Mouse (Mus musculus) heart, embryonic 11.5 days (tissue): ENCODE measurements around the gene Mrpl43. TPM values are rescaled to one million over a fixed set of nuclear protein-coding genes. Genes with fewer than 3 reads are reported as not detected.

Experiments used
- ATAC-seq: fragments of 200-750 bp; cut with Nextera tagmentation; replicated peaks from 2 replicates; pipeline ENCODE4 v1.8.0; 2017; ENCODE audit warnings: moderate library complexity; ENCODE audit not compliant: insufficient number of reproducible peaks, low FRiP score, low TSS enrichment
- H3K27ac ChIP-seq: fragments of 300-500 bp; sonication (generic); 2 replicates; pipeline ENCODE4 v1.5.1; 2014; ENCODE audit warnings: mild to moderate bottlenecking, low read depth, low read length
- H3K27me3 ChIP-seq: fragments of 300-500 bp; sonication (generic); 2 replicates; pipeline ENCODE4 v1.6.1; 2014; ENCODE audit warnings: mild to moderate bottlenecking, low read length, mixed read lengths; ENCODE audit not compliant: control insufficient read depth, insufficient read depth
- H3K36me3 ChIP-seq: fragments of 300-500 bp; sonication (generic); 2 replicates; pipeline ENCODE4 v1.6.1; 2014; ENCODE audit warnings: mild to moderate bottlenecking, low read length, moderate library complexity, mixed read lengths; ENCODE audit not compliant: control insufficient read depth, insufficient read depth
- H3K4me1 ChIP-seq: fragments of 300-500 bp; sonication (generic); 2 replicates; pipeline ENCODE4 v1.6.1; 2014; ENCODE audit warnings: low read length; ENCODE audit not compliant: control insufficient read depth, insufficient read depth
- H3K4me2 ChIP-seq: fragments of 300-500 bp; sonication (generic); 2 replicates; pipeline ENCODE4 v1.6.1; 2014; ENCODE audit warnings: mild to moderate bottlenecking, moderate library complexity
- H3K4me3 ChIP-seq: fragments of 300-500 bp; sonication (generic); 2 replicates; pipeline ENCODE4 v1.5.1; 2014; ENCODE audit warnings: low read depth, low read length
- H3K9ac ChIP-seq: fragments of 300-500 bp; sonication (generic); 2 replicates; pipeline ENCODE4 v1.6.1; 2014; ENCODE audit warnings: mild to moderate bottlenecking, low read depth, low read length, moderate library complexity
- H3K9me3 ChIP-seq: fragments of 300-500 bp; sonication (generic); replicated peaks from 2 replicates; pipeline ENCODE4 v1.6.1; 2016; ENCODE audit warnings: low read length; ENCODE audit not compliant: control insufficient read depth
- WGBS: fragments of 180-500 bp; shearing (Covaris S2); extraction: QIAGEN DNeasy Blood & Tissue Kit; methylation state at CpG from one replicate; pipeline ENCODE4 v1.1.7; 2014; ENCODE audit not compliant: insufficient replicate concordance; 5-methylcytosine and 5-hydroxymethylcytosine counted together
- polyA plus RNA-seq: library from polyadenylated mRNA; unstranded; fragments of >200 nt; fragmentation: Nextera tagmentation; extraction: Ambion mirVana; gene quantifications from 2 replicates; pipeline ENCODE4 v1.2.1, GENCODE M21; 2014

Mrpl43 gene
- polyA plus RNA-seq, 1 experiment from 2014 or later = 63.0 TPM

- no peaks in the 10 kb centered on the region for H3K4me1 ChIP-seq
- H3K4me3 ChIP-seq = no peak overlapping the region
- no peak overlapping the region for H3K4me2 ChIP-seq
- H3K36me3 ChIP-seq = peaks cover 13% of the 10 kb centered on the region
- no peak overlapping the region for H3K9ac ChIP-seq
- no peaks in the 10 kb centered on the region for H3K9me3 ChIP-seq
- no peak overlapping the region for H3K27ac ChIP-seq
- ATAC-seq = no peak
- no peaks in the 10 kb centered on the region for H3K27me3 ChIP-seq
- WGBS = 81% methylated on average over 7 of the region's 7 CpGs
Observed at GRCm38 (mm10) chr19:44982477-44983115, 23.6 kb downstream of the Mrpl43 start.

DNA sequence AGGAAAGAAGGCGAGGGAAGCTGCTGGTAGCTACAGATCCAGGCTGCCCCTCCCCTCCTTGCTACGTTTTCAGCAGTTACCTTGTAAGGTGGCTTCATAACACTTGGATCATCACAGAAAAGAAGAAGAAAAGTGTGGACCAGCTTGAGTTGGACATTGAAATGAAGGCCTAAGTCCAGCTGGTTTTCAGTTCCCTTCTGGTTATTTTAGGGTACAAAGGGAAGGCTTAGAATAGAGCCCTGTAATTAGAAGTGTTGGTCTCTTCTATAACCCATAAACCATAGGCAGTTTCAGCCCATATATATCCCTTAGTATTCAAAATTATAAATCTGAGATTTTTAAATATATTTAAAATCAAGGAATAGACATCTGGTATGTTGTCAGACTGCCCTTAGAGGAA, 25.5 kb downstream of the Mrpl43 start:
- Histone ChIP-seq H3K4me1 (no peaks in the 10 kb centered on the region), H3K4me3 (no peak overlapping the region), H3K27me3 (no peaks in the 10 kb centered on the region), H3K36me3 (peaks cover 29% of the 10 kb centered on the region), H3K9me3 (no peaks in the 10 kb centered on the region), H3K27ac (no peak overlapping the region), H3K9ac (no peak overlapping the region), H3K4me2 (no peak overlapping the region)
- 78% methylated on average over 2 of the region's 2 CpGs for WGBS
- no peak for ATAC-seq

GRCm38 (mm10) chr19:44977148-44977547, 29.1 kb downstream of the Mrpl43 start:
- Histone ChIP-seq H3K4me1 (no peaks in the 10 kb centered on the region), H3K9me3 (no peaks in the 10 kb centered on the region), H3K9ac (no peak overlapping the region), H3K27ac (no peak overlapping the region), H3K4me2 (no peak overlapping the region), H3K4me3 (no peak overlapping the region), H3K36me3 (peaks cover 52% of the 10 kb centered on the region), H3K27me3 (no peaks in the 10 kb centered on the region)
- WGBS = 87% methylated on average over 6 of the region's 6 CpGs
- no peak for ATAC-seq

- Histone ChIP-seq H3K9me3 (no peaks in the 10 kb centered on the region), H3K4me3 (no peak overlapping the region), H3K36me3 (peaks cover 52% of the 10 kb centered on the region), H3K27ac (no peak overlapping the region), H3K9ac (no peak overlapping the region), H3K27me3 (no peaks in the 10 kb centered on the region), H3K4me1 (no peaks in the 10 kb centered on the region), H3K4me2 (no peak overlapping the region)
- no peak for ATAC-seq
- 82% methylated on average over 6 of the region's 6 CpGs for WGBS
Observed at GRCm38 (mm10) chr19:44976636-44977035, 29.6 kb downstream of the Mrpl43 start.

GRCm38 (mm10) chr19:44968329-44968728, 37.9 kb downstream of the Mrpl43 start:
- no peaks in the 10 kb centered on the region for H3K4me1 ChIP-seq
- no peak overlapping the region for H3K4me2 ChIP-seq
- no peak overlapping the region for H3K9ac ChIP-seq
- peaks cover 44% of the 10 kb centered on the region for H3K36me3 ChIP-seq
- no peak for ATAC-seq
- no peak overlapping the region for H3K27ac ChIP-seq
- WGBS = 78% methylated on average over 3 of the region's 3 CpGs
- no peak overlapping the region for H3K4me3 ChIP-seq
- H3K27me3 ChIP-seq = no peaks in the 10 kb centered on the region
- no peaks in the 10 kb centered on the region for H3K9me3 ChIP-seq

- Histone ChIP-seq H3K9me3 (no peaks in the 10 kb centered on the region), H3K27me3 (no peaks in the 10 kb centered on the region), H3K9ac (no peak overlapping the region), H3K4me2 (no peak overlapping the region), H3K36me3 (peaks cover 47% of the 10 kb centered on the region), H3K4me1 (no peaks in the 10 kb centered on the region), H3K4me3 (no peak overlapping the region), H3K27ac (no peak overlapping the region)
- WGBS = 81% methylated on average over 1 of the region's 1 CpGs
- ATAC-seq = no peak
Observed at GRCm38 (mm10) chr19:44965978-44966377, 40.3 kb downstream of the Mrpl43 start.

DNA sequence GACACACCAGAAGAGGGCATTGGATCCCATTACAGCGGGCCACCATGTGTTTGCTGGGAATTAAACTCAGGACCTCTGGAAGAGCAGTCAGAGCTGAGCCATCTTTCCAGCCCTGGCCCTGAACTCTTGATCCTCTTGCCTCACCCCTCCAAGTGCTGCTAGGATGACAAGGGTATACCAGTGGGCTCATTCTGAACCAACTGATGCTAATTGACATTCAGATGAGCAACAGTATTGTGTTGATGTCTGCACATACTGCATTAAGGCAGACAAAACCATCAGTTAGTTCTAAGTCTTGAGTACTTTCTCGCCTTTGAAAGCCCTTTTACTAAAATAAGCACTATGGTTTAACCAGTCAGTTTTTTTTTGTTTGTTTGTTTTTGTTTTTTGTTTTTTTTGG, 46.6 kb downstream of the Mrpl43 start:
- H3K27ac ChIP-seq = no peak overlapping the region
- H3K9ac ChIP-seq = no peak overlapping the region
- no peaks in the 10 kb centered on the region for H3K4me1 ChIP-seq
- 94% methylated on average over 2 of the region's 2 CpGs for WGBS
- H3K4me3 ChIP-seq = no peak overlapping the region
- H3K4me2 ChIP-seq = no peak overlapping the region
- ATAC-seq = no peak
- peaks cover 48% of the 10 kb centered on the region for H3K36me3 ChIP-seq
- no peaks in the 10 kb centered on the region for H3K27me3 ChIP-seq
- no peaks in the 10 kb centered on the region for H3K9me3 ChIP-seq

Other genes starting within 250 kb of the Mrpl43 start
- gene Slf2, start 75.3 kb downstream of the Mrpl43 start, polyA plus RNA-seq = 57.1 and 62.0 TPM in 2 replicates
- gene Sema4g, start 17.3 kb downstream of the Mrpl43 start, polyA plus RNA-seq = 1.0 and 1.4 TPM in 2 replicates
- 14.2 and 14.8 TPM in 2 replicates for gene Twnk, start 779 bp downstream of the Mrpl43 start, polyA plus RNA-seq
- gene Lzts2, start 8.0 kb upstream of the Mrpl43 start, polyA plus RNA-seq = 35.3 and 38.4 TPM in 2 replicates
- 0.21 TPM in 1 of 2 replicates, not detected in the other for gene Pdzd7, start 39.3 kb upstream of the Mrpl43 start, polyA plus RNA-seq
- gene Sfxn3, start 41.1 kb upstream of the Mrpl43 start, polyA plus RNA-seq = 16.0 and 18.8 TPM in 2 replicates
- gene Kazald1, start 68.8 kb upstream of the Mrpl43 start, polyA plus RNA-seq = 2.7 and 2.9 TPM in 2 replicates
- 0.45 and 1.0 TPM in 2 replicates for gene Tlx1, start 144.2 kb upstream of the Mrpl43 start, polyA plus RNA-seq
- gene Lbx1, start 229.4 kb upstream of the Mrpl43 start, polyA plus RNA-seq = 0.08 and 0.16 TPM in 2 replicates